Mouse (Mus musculus) inflammation-experienced regulatory T-cells, adult 6 months (primary cell): ENCODE data around the gene Prps1l3. TPM values are rescaled to one million over a fixed set of nuclear protein-coding genes. Genes with fewer than 3 reads are reported as not detected.
"Not testable (repeated sequence)": the region's sequence is repeated elsewhere in the genome, so short reads cannot be mapped to it uniquely, and the experiment has no call there.

Source experiments
- ATAC-seq: one replicate; pipeline ENCODE4 v1.8.0; 2017
- polyA plus RNA-seq, 3 experiments: library from polyadenylated mRNA; unstranded; fragments of 100-300 nt; shearing (Covaris generic); gene quantifications; one replicate each; pipeline ENCODE4 v1.2.1; 2017

The Prps1l3 gene
- polyA plus RNA-seq, result 10 to 100 TPM; 55.6 to 67.5 (median 59.2) TPM

GRCm38 (mm10) chr12:57230192-57230706 is at the start of gene Prps1l3, which contains the start of gene Mipol1:
Prps1l3 (plus strand) TSS chr12:57230412.
Mipol1 (plus strand) TSS chr12:57230427.
- ATAC-seq, result peak; percentile 85

DNA sequence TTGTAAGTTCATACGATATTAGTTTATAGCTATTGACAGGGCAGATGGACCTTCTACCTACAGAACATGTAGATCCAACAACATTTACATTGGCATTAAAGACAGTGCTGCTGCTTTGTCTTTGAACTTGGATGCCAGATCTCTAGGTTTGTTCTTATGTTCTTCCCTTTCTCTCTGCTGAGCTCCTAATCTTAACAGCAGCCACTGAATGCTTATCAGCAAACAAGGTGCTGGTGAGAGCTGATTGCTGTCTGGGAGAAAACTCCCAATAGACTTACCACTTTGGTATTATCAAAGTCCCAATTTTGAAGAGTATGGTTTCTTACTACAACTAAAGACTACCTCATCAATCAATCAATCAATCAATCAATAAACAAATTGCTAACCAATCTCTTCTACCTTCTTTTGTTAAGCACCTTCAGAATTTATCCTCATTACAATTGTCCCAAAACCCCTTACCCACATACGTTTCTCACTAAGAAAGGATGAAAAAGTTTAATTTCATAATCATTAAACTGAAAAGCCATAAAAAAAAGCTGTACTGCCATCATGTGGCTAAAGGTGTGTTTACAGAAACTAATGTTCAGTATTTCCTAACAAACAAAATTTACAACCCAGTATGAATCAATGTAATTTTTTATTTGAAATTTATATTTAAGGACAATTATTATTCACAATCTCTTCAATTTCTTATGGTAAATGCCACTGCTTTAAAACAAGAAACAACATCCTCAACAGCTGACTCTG is 45.6 kb upstream of the Prps1l3 start:
- no peak for ATAC-seq

GRCm38 (mm10) chr12:57185475-57185874 is 44.7 kb upstream of the Prps1l3 start:
- no peak for ATAC-seq

- ATAC-seq, result no peak
Measured at GRCm38 (mm10) chr12:57186126-57186525, 44.1 kb upstream of the Prps1l3 start.

DNA sequence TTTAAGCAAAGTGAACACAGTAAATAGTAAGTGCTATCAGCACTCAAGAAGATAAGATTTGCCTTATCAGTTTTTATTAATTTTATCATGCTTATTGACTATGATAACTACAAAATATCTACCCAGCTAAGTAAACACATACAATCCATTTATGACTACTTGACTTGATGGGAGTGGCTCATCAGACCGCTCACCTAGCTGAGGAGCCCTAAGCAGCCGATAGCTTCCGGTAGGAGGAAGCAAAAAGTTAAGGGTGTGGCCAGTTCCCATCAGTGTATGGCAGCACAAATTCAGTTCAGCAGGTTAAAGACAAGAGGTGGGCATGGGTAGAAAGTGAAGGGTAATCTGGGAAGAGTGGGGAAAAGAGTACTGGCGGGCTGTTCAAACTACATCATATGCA is 43.2 kb upstream of the Prps1l3 start:
- no peak for ATAC-seq

DNA sequence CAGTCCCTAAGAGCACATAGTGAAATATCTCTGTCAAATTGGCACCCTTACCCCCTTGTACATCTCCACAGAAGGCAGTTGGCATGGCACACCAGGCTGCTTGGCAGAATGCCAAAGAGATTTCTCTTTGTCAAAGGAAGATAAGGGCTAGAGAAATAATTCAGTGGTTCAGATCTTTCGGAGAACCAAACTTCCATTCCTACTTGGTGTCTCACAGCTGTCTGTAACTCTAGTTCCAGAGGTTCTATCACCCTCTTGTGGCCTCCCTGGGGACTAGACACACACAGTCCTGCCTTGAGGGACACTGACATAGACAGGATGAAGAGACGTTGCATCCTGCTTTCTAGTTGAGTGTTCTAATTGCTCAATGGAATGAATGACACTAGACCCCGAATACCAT is 35.6 kb upstream of the Prps1l3 start:
- peak; percentile 38 for ATAC-seq

- no peak for ATAC-seq
Measured at GRCm38 (mm10) chr12:57196286-57196607, 34.0 kb upstream of the Prps1l3 start.

DNA sequence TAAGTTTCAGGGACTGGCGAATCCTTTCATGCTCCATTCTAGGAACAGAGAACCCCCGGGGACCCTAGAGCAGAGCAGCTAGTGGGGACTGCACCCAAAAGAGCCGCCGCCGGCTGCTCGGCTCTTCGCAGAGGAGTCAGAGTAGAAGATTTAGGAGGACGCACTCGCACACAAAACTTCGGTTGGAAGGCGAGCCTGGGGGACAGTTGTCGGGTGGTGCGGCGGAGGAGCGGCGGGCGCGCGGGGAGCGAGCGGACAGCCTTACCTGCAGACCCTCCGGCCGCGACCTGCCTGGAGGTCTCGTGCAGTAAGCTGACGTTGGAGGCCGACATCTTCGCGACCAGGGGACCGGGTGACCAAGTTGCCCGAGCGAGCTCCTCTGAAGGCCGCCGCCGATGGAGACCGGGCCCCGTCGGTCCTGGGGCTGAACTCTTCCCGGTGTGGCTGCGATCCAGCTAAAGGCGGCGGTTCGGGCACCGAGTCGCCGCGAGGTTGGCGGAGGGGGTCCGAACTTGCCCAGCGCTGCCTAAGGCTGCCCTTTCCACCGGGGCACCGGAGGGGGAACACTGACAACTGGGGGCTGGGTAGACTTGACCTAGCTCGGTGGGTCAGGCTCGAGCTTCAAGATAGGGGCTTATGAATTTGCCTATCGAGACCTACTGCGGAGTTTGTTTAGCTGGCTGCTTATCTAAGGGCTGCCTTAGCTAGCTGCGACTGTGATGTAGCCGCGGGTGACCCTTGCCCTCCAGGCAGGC is 33.4 kb upstream of the Prps1l3 start:
- peak; percentile 10 for ATAC-seq

DNA sequence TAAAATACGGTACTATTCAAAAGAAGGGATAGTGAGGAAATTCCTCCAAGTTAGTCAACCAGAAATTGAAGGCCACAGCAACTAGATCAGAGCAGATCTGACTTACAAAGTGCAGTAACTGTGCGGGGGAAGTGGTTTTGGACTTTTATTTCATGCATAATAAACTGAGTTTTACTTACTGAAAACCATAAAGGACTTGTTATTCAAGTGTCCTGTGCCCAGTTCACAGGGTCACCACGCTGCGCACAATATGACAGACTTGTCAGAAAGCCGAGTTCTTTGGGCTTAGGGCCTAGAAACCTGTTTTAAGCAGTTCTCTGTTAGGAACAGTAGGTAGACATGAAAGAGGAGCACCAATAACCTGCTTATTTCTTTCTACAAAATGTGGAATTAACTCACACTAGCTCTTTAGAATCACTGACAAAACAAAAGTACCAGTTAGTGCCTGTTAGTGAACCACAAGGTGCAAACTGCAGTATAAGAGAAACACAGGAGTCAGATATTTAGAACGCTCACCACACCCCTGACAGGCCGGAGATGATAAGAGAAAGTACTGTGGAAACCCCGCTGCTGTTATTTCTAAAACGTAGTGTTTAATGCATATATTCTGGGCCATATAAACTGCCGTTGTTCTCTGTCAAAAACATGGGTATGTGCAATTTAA is 32.7 kb upstream of the Prps1l3 start, which contains the start of gene Slc25a21:
Slc25a21 (minus strand) TSS at position 110 of the 664 bp plus-strand sequence.
- ATAC-seq, result no peak

DNA sequence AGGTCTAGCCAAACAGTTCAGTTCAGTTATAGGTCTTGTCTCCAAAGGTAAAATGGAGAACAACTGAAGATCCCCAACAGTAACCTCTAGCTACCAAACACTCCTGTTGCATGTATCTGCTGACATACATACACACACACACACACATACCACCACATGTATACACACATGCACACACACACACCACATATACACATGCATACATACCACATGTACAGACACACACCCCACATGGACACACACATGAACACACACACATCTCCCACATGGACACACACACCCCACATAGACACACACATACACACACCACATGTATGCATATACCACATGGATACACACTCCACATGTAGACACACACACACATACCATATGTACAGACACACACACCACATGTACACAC is 31.9 kb upstream of the Prps1l3 start:
- no peak for ATAC-seq

GRCm38 (mm10) chr12:57199427-57199826 is 30.8 kb upstream of the Prps1l3 start:
- no peak for ATAC-seq

- no peak for ATAC-seq
Measured at GRCm38 (mm10) chr12:57201901-57202300, 28.3 kb upstream of the Prps1l3 start.

- ATAC-seq, result peak; percentile 27
Measured at GRCm38 (mm10) chr12:57204276-57204851, 25.8 kb upstream of the Prps1l3 start.

DNA sequence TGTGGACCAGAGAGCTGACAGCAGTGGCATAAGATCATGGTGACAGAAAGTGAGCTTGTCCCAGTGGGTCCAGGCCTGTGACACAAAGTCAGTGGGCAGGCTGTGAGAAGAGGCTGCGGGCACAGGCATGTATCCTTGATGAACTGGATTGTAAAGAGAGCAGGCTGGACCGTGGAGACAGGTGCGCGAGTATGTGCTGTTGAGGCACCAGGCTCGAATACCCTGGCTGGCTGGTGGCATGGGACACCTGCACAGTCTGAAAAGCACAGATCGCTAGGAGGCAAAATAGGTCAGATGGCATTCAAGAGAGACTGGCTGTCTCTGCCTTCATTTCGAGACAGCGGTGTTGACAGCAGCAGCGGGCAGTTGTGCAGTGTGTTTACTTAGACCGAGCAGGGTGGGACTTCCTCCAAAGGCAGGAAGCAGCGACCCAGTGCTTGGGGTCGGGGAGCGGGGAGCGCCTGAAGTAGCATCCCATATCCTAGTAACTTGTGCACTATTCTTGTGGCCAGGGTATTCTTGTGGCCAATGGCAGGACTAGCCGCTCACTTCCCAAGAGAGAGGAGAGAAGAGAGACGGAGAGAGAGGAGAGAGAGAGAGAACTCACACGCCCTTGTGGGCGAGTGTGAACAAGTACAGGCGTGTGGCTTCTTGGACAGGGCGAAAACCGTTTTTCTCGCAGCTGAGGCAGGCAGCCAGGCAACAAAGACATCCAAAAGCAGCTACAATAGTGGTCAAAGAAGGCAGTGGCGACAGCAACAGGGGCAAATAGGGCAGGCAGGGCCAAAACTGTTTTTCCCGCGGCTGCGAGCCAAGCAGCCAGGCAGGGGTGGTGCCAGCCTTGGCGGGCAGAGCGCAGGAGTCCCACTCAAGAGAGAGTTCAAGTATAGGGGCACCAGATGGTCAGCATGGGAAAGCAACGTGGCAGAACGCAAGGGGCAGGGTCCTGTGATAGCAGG is 18.6 kb upstream of the Prps1l3 start:
- ATAC-seq, result peak; percentile 82

DNA sequence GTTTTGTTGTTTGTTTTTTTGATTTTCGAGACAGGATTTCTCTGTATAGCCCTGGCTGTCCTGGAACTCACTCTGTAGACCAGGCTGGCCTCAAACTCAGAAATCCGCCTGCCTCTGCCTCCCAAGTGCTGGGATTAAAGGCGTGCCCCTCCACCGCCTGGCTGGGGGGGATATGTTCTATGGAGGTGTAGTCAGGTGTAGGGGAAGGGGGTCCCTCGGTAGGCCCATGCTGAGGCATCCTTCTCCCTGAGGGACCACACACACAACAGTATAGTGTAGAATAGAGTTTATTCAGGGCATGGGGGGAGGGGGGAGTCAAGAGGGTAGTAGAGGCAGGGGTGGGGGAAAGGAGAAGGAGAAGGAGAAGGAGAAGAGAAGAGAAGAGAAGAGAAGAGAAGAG is 17.7 kb upstream of the Prps1l3 start:
- ATAC-seq, result not testable (repeated sequence)

- ATAC-seq, result no peak
Measured at GRCm38 (mm10) chr12:57226411-57226810, 3.8 kb upstream of the Prps1l3 start.

GRCm38 (mm10) chr12:57227776-57228175 is 2.4 kb upstream of the Prps1l3 start:
- no peak for ATAC-seq

DNA sequence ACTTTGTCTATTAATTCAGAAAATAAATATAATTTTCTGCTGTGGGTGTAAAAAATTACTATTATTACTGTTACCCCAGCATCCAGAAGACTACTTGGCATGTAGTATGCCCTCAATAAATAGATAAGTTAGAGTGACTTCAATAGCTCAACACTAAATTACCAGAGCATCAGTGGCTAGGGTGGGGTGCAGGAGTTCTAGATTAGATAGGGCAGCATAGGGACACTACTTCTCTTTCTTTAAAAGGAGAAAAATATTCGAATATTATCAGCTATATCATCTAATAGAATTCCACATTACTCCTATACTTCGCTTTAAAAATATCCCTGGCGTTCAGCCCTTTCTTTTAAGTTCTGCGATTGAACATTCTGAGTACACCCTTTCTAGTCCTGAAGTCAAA is 509 bp upstream of the Prps1l3 start:
- no peak for ATAC-seq

- ATAC-seq, result peak; percentile 46
Measured at GRCm38 (mm10) chr12:57231085-57231875, 1.1 kb downstream of the Prps1l3 start.

GRCm38 (mm10) chr12:57233386-57233785 is 3.2 kb downstream of the Prps1l3 start:
- no peak for ATAC-seq
